Mouse (Mus musculus): Measurements from ENCODE around the gene 1700001O22Rik. TPM values are rescaled to one million over a fixed set of nuclear protein-coding genes. Genes with fewer than 3 reads are reported as not detected.

The 1700001O22Rik gene
- 1 to 10 TPM in 1 of 4 experiments, under 1 TPM in 3; 0.24 to 1.2 (median 0.55) TPM for total RNA-seq (2022)

GRCm38 (mm10) chr2:30803604-30804003 lies at the start of gene 1700001O22Rik:
TSS of gene 1700001O22Rik (minus strand) at chr2:30803661.
- DNase-seq (ENCODE audit: low spot score), result no peak

- DNase-seq (ENCODE audit: low spot score), result no peak
Measured at GRCm38 (mm10) chr2:30852771-30853313, 49.4 kb upstream of the 1700001O22Rik start.

DNA sequence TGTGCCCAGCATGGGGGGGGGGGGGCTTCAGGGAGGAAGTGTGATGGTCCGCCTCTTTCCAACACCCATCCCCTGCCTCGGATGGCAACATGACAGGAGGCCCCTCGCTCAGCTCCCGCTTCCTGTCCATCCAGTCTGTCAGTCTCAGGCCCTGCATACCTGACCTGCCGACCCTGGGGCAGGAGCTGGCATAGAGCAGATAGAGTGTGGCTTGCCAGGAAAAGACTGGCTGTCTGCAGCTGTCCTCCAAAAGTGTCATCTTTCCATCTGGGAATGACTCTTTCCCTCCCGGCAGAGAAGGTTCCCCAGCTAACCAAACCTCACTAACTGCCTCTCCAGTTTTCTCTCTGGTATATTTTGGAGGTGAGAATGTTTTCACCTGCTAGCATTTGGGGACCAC lies 47.1 kb upstream of the 1700001O22Rik start:
- no peak for DNase-seq (ENCODE audit: low spot score)

DNA sequence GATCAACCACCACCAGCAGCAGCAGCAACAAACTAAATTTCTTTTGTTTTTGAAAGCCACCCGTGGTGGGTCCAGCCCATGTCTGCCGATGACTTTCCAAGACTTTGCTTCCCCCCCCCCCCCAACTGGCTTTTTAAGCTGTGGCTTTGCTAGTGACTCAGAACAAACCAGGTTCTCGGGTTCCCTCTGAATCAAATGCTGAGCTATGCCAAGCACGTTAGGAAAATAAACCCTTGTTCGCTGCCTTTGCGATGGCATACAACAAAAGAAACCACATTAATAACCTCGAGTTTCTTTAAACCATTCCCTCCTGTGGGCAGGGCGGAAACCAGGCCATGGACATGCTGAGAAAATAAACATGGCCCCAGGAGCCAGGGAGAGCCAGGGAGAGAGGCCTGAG lies 44.7 kb upstream of the 1700001O22Rik start:
- DNase-seq (ENCODE audit: low spot score), result no peak

DNA sequence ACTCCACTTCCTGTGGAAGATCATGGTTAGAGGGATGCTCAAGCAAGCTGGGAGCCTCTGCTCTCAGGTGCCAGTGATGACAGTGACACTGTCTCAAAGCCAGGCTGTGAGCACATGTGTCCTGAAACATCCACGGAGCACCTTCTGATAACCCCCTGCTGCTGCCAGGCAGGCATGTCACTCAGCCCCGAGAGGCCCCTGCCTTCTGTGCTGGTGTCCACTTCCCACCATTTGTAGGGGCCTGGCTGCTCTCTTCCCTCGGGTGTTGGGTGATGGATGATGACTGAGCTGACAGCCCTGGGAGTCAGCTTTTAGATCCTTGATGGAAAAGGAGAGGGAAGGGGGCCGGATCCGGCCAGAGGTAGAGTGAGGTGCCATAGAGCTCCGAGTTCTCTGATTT lies 43.3 kb upstream of the 1700001O22Rik start:
- no peak for DNase-seq (ENCODE audit: low spot score)

DNA sequence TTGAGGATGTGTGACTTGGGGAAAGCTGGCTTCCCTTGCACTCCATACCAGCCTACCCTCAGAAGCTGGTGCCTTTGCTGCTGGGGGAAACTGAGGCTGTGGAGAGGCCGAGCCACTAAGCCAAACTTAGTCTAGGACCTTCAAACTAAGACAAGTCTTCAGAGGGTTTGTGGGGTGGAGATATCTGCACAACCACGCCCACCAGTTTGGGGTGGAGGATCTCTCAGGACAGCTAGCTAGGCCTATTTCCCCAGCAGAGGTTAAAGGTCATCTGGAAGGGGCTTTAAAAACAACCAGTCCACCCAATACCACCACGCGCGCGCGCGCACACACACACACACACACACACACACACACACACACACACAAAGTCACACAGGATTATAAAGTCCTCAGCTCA lies 42.8 kb upstream of the 1700001O22Rik start:
- no peak for DNase-seq (ENCODE audit: low spot score)

DNA sequence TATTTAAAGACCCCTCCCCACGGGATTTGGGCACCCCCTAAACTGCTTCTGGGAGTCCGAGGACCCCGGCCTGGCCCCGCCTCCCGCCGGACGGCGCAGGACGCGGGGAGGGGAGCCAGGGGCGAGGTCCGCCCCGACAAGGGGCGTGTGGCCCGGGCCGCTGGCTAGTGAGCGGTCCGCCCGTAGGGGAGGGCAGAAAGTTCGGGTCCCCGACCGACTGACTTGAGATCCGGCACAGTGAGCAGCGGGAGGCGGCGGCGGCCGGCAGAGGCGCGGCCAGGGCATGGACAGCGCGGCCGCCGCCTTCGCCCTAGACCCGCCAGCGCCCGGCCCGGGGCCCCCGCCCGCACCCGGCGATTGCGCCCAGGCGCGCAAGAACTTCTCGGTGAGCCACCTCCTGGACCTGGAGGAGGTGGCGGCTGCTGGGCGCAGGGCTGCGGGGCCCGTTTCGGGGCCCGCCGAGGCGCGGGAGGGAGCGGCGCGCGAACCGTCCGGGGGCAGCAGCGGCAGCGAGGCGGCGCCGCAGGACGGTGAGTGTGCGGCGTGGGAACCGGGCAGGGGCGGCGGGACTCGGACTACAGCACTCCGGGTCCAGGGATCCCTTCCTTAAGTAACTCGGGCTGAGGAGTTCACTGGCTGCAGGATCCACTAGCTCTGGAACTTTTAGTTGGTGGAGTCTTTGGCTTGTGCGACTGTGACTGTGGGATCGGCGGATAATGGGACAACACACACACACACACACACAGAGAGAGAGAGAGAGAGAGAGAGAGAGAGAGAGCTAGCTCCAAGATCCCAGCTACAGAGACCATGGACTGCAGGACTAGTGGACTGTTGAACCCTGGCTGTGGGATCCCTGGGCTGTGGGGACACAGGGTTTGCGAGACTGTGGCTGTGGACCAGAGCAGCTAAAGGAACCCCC lies 42.0 kb upstream of the 1700001O22Rik start:
- DNase-seq (ENCODE audit: low spot score), result no peak

DNA sequence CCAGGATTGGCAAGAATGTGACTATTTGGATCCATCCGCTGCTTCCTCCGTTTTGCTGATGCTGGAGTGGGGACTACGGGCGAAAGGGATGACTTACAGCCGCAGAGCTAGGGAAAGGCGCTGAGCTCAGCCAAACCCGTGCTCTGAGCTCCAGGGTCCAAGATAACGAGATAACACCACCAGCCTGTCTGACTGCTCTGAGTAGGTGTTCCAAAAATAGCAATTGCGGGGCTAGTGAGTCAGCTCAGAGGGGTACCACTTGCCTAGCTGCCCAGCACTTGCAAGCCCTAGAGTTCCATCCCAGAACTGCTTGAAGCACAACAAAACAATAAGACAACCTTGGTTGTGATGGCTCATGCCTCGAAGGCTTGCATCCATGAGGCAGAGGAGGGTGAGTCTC lies 39.2 kb upstream of the 1700001O22Rik start:
- no peak for DNase-seq (ENCODE audit: low spot score)

GRCm38 (mm10) chr2:30836238-30836990 lies 33.0 kb upstream of the 1700001O22Rik start:
- no peak for DNase-seq (ENCODE audit: low spot score)

DNA sequence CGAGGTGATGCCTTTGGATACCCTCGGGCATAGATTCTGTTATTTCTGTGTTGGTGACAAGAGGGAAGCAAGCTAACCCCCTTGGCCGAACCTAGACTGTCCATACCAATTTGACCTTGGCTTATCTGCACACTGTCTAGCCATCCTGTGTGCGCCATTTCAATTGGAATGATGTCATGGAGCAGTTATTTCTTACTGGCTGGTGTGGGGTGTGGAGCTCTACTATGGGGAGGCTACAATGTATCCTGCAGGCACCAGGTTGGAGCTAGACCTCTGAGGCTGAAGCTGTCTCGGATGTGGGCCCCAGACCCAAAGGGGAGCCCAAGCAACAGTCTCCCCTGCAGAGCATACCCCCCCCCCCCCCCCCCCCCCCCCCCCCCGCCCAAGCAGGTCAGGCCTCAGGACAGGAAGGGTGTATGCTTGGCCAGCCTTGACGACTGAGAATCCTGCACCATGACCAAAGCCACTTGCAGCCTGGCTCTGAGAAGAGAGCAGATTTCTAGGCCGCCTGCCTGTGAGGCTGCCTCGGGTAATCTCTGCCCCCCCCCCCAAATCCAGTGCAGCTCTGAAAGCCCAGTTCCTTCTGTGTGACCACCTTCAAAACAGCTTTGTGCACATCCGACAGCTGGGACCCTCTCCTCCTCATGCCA lies 31.0 kb upstream of the 1700001O22Rik start, which contains the start of gene Prrx2:
Gene Prrx2 (plus strand): TSS at position 600 of the 650 bp plus-strand sequence.
- no peak for DNase-seq (ENCODE audit: low spot score)

DNA sequence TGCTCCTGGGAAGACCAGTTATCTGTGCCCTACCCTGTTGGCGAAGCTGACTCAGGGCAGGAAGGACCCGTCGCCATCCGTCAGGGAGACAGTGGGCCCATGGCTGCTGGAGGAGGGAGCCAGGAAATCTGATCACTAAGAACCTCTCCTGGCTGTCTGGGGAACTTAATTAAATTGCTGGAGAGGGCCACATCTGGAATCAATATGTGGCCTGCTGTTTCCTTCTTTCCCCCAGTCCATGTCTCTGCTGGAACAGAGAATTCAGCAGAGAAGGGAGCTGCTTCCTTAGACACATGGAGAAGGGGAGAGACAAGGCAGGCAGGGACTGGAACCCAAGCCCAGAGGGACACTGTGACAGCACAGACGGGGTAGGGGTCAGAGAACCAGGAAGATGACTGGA lies 30.2 kb upstream of the 1700001O22Rik start:
- no peak for DNase-seq (ENCODE audit: low spot score)

- no peak for DNase-seq (ENCODE audit: low spot score)
Measured at GRCm38 (mm10) chr2:30830283-30830795, 26.9 kb upstream of the 1700001O22Rik start, which contains the start of gene Asb6. TSS of gene Asb6 (minus strand) at chr2:30830333.

DNA sequence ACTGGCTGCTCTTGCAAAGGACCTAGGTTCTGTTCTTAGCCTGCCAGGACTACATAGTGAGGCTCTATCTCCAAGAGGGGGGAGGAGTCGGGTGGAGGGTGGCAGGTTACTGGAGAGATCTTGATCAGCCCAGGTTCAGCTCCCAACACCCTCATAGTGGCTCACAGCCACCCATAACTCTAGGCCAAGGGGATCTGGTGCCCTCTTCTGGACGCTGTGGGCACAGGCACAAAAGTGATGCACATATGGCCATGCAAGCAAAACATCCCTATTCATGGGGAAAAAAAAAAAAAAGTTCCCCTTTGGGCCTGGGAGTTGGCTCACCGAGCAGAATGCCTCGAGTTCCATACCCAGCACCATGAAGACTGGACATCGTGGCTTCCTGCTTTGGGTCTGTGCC lies 25.9 kb upstream of the 1700001O22Rik start:
- DNase-seq (ENCODE audit: low spot score), result no peak

DNA sequence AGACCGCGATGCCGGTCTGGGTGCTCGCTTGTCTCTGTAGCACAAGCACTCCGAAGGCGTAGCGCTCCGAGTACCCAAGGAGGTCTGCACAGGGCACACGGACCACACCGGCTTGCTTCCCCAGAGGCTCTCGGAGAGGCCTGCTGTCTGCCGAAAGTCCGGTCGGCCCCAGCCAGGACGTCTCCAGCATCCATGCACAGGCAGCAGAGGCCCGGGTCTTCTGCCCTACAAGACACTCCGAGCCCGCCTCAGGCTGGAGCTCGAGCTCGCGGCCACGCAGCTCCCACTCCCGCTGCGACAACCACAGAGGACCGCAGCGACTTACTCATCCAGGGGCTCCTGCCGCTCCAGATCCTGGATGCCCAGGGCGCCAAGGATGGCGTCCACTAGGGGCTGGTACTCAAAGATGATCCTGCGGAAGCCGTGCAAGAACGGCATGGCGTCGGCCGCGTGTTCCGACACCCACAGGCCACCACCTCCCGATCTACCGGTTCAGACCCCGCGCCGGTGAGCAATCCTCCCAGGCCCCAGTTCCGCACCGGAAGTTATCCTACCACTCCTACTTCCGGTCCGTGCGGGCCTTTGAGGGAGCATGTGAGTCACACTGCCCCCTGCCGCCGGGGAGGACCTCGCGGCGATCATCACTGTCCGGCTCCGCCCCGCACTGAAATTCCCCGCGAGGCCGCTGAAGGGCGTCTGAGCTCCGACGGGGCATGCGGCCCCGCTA lies 24.5 kb upstream of the 1700001O22Rik start:
- peak; percentile 92 for DNase-seq (ENCODE audit: low spot score)

- no peak for DNase-seq (ENCODE audit: low spot score)
Measured at GRCm38 (mm10) chr2:30826825-30827748, 23.6 kb upstream of the 1700001O22Rik start.

DNA sequence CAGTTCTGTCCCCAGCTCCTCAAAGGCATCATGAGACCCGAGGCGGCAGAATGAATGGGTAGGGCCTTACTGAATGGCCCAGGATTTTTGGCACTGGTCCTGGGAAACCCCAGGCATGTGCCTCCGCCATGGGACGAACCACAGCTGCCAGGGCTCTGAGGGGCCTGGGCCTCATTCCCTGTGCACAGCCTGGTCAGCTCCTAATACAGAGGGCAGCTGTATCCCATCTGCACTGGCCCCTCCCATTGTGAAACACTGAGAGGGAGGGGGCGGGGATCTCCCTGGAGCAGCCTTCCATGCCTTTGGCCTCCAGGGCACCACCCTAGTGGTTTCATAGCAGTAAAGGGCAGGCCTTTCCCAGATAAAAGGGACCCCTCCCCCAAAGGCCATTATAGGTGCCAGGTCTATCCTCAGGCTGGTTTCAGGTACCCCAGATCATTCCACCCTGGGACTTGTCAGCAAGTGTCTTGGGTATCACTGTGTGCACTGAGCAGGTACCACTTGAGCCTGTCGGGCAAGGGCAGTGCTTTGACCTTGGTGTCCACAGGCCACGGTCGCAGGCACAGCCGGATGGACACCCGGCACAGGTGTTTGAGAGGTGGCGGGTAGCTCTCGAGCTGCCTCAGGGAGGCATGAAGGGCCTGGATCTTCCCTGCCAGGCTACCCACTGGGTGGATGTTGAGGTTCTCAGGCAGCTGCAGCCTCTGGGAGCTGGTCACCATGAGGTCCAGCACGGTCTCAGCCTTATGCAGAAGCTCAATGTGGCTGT lies 20.1 kb upstream of the 1700001O22Rik start:
- DNase-seq (ENCODE audit: low spot score), result no peak

DNA sequence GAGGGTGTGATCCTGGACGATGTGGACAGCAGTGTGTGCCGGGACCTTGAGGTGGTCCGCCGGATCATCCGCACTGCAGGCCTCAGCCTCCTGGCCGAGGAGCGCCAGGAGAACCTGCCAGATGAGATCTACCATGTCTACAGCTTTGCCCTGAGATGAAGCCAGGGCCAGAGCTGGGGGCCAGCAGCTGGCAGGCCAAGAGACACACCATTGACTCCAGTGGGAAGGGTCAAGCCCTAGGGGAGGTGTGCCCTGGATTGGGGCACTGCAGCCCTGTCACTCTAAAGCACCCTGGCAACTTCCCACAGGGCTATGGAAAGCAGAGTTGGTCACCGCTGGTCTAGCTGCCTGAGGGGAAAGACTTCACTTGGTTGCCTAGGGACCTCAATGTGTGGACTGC lies 19.0 kb upstream of the 1700001O22Rik start:
- no peak for DNase-seq (ENCODE audit: low spot score)

GRCm38 (mm10) chr2:30821073-30821472 lies 17.6 kb upstream of the 1700001O22Rik start:
- DNase-seq (ENCODE audit: low spot score), result no peak

GRCm38 (mm10) chr2:30819873-30820272 lies 16.4 kb upstream of the 1700001O22Rik start:
- no peak for DNase-seq (ENCODE audit: low spot score)

Measured in heart, adult 8-10 months (tissue).